Mouse (Mus musculus) yolk sac, embryonic 10.5 days (tissue): Measurements from ENCODE around the gene BC024063.
A peak's percentile ranks its signal among the peaks of the same experiment; 100 is the strongest.
"Not testable (repeated sequence)": the region's sequence is repeated elsewhere in the genome, so short reads cannot be mapped to it uniquely, and the experiment has no call there.

ENCODE experiments used
- DNase-seq: peaks from one replicate; pipeline ENCODE4 v3.0.0-alpha.2; 2017; ENCODE audit warnings: low spot score

BC024063 gene

DNA sequence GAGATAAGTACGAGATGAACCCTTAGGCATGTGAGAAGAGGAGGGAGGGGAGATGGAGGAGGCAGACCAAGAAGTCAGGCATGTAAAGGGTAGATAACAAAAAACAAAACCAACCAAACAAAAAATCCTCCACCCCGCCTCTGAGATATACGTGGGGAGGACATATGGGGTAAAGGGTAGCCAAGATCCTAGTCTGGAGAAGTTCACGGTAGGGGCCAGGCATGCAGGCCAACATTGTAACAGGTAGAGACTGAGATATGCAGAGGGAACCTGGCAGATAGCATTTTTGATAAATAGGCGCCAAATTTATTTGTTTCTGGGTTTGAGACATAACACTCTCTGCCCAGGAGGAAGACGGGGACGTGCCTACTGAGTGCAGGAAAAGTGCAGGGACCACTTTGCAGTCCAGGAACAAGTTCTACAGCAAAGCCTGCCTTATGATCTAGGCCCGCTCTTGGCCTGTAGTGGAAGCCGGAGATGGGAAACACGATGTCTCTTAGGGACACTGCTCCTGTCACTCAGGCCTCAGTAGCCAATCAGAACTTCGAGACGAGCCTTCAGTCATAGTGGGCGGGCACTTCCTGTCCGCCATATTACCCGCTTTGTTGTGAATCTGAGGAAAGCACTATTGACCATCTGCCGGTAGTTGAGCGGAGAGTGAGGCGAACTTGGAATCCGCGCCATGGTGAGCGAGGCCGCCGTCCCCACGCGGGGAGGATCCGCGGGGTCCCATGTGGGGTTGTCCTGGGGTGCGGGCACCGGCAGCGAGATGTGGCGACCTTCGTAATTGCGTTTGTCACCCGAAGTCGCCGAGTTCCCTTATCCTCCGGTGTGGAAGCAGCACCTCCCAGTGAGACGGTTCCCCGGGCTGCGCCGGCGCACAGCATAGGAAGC is at the start of gene BC024063:
Gene BC024063, plus strand, starts transcription at position 626 of the 894 bp plus-strand sequence.
- DNase-seq, result peak; percentile 84

- no peak for DNase-seq
Observed at GRCm38 (mm10) chr10:82042191-82042590, 41.0 kb upstream of the BC024063 start.

DNA sequence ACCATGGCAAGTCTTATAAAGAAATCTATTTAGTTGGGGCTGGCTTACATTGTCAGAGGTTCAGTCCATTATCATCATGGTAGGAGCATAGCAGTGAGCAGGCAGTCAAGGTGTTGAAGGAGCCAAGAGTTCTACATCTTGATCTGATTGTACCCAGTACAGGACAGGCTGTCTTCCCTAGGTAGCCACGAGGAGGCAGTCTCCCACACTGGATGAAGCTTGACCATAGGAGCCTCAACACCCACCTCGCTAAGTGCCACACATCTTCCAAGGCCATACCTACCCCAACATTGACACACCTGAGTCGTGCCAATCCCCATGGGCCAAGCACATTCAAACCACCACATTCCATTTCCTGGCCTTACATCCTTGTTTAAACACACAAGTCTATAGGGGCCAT is 36.5 kb upstream of the BC024063 start:
- no peak for DNase-seq

- peak; percentile 94 for DNase-seq
Observed at GRCm38 (mm10) chr10:82047597-82048459, 35.3 kb upstream of the BC024063 start, which contains the start of gene Zfp873. Gene Zfp873, plus strand, starts transcription at chr10:82048123.

- DNase-seq, result not testable (repeated sequence)
Observed at GRCm38 (mm10) chr10:82048460-82048804, 34.7 kb upstream of the BC024063 start.

- peak; percentile 5 for DNase-seq
Observed at GRCm38 (mm10) chr10:82083622-82083971, 444 bp downstream of the BC024063 start.

GRCm38 (mm10) chr10:82117206-82117605 is 34.1 kb downstream of the BC024063 start:
- no peak for DNase-seq

DNA sequence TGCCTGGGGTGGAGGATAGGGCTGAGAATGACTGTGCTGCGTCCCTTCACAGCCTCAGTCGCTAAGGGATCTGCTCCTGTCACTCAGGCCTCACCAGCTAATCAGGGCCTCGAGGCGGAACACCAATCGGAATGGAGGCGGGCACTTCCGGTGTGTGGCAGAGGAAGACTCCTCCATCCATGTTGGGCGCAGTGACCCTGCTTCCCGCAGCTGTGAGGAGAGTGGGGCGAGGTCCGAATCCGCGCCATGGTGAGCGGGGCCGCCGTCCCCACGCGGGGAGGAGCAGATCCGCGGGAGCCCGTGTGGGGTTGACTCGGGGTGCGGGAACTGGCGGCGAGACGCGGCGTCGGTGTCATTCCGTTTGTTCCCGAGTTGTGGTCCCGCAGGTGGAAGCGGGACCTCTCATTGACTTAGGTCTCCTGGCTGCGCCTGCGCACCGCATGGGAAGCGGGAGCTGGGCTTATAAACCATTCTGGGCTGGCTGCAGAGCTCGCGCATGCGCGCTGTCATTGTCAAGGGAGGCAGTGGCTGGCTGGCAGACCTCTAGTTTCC is 44.8 kb downstream of the BC024063 start, which contains the start of gene AU041133:
Gene AU041133, plus strand, starts transcription at position 164 of the 552 bp plus-strand sequence.
- DNase-seq, result peak; percentile 92

- DNase-seq, result no peak
Observed at GRCm38 (mm10) chr10:82145282-82145681, 62.1 kb downstream of the BC024063 start.

DNA sequence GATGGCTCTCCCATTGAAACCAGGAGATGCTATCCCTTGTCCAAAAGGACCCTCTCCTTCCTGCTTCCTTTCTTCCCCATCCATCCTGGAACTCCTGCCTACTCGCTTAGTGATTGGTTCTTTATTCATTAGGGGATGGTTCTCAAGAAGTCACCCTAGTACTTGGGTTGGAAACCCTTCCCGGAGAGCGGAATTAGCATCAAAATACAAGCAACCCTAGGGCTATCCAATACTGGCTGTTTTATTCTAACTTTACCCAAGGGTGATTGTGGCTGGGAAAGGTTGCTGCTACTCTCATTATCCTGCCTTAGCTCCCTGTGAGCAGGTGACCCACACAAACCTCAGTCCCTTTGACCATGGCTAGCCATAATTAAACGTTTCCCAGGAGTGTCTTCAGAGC is 64.4 kb downstream of the BC024063 start:
- no peak for DNase-seq
